Mouse (Mus musculus) c-Kit-negative CD71-positive TER-119-positive erythroid progenitor cells, embryonic 14.5 days (primary cell): ENCODE data around the gene Slc25a11.

ENCODE experiments used
- DNase-seq: peaks from one replicate; pipeline ENCODE4 v3.0.0-alpha.2; 2013; ENCODE audit warnings: low read depth, low spot score

Gene Slc25a11

GRCm38 (mm10) chr11:70668335-70668770 lies 21.1 kb upstream of the Slc25a11 start:
- no peak for DNase-seq

- no peak for DNase-seq
Observed at GRCm38 (mm10) chr11:70667271-70668150, 20.2 kb upstream of the Slc25a11 start.

- no peak for DNase-seq
Observed at GRCm38 (mm10) chr11:70666687-70667086, 19.4 kb upstream of the Slc25a11 start.

GRCm38 (mm10) chr11:70664741-70665140 lies 17.5 kb upstream of the Slc25a11 start:
- DNase-seq, result no peak

- no peak for DNase-seq
Observed at GRCm38 (mm10) chr11:70663957-70664356, 16.7 kb upstream of the Slc25a11 start.

GRCm38 (mm10) chr11:70663101-70663500 lies 15.8 kb upstream of the Slc25a11 start:
- DNase-seq, result no peak

GRCm38 (mm10) chr11:70660571-70660970 lies 13.3 kb upstream of the Slc25a11 start:
- no peak for DNase-seq

GRCm38 (mm10) chr11:70658942-70659341 lies 11.7 kb upstream of the Slc25a11 start:
- DNase-seq, result no peak

GRCm38 (mm10) chr11:70658521-70658920 lies 11.2 kb upstream of the Slc25a11 start:
- no peak for DNase-seq

- no peak for DNase-seq
Observed at GRCm38 (mm10) chr11:70657991-70658390, 10.7 kb upstream of the Slc25a11 start.

GRCm38 (mm10) chr11:70657573-70657972 lies 10.3 kb upstream of the Slc25a11 start:
- no peak for DNase-seq

GRCm38 (mm10) chr11:70656964-70657363 lies 9.7 kb upstream of the Slc25a11 start, which contains the start of gene Eno3:
Gene Eno3, plus strand, starts transcription at chr11:70657202.
- DNase-seq, result no peak

GRCm38 (mm10) chr11:70656456-70656927 lies 9.2 kb upstream of the Slc25a11 start:
- DNase-seq, result no peak

- no peak for DNase-seq
Observed at GRCm38 (mm10) chr11:70655571-70656455, 8.5 kb upstream of the Slc25a11 start.

- DNase-seq, result peak; percentile 49
Observed at GRCm38 (mm10) chr11:70654923-70655570, 7.8 kb upstream of the Slc25a11 start.

GRCm38 (mm10) chr11:70654198-70654922 lies 7.1 kb upstream of the Slc25a11 start, which contains the start of gene Pfn1:
Gene Pfn1, minus strand, starts transcription at chr11:70654644.
- peak; percentile 56 for DNase-seq

GRCm38 (mm10) chr11:70653345-70654197 lies 6.3 kb upstream of the Slc25a11 start:
- DNase-seq, result peak; percentile 64

GRCm38 (mm10) chr11:70652884-70653344 lies 5.6 kb upstream of the Slc25a11 start:
- DNase-seq, result no peak

- DNase-seq, result no peak
Observed at GRCm38 (mm10) chr11:70652029-70652883, 5.0 kb upstream of the Slc25a11 start.
